Mouse (Mus musculus) 3T3-L1 (cell line): Measurements from ENCODE around the gene Fgr.

Source experiments
- DNase-seq: peaks from one replicate; pipeline ENCODE4 v3.0.0-alpha.2; 2015; ENCODE audit warnings: low read depth, low spot score

Fgr gene

GRCm38 (mm10) chr4:133014896-133015709 is 41.2 kb downstream of the Fgr start:
- peak; percentile 59 for DNase-seq

GRCm38 (mm10) chr4:133015710-133016651 is 42.1 kb downstream of the Fgr start:
- peak; percentile 55 for DNase-seq

GRCm38 (mm10) chr4:133016677-133017415 is 43.0 kb downstream of the Fgr start:
- DNase-seq, result peak; percentile 63

GRCm38 (mm10) chr4:133017597-133018262 is 43.8 kb downstream of the Fgr start:
- peak; percentile 49 for DNase-seq

GRCm38 (mm10) chr4:133018263-133018798 is 44.4 kb downstream of the Fgr start:
- no peak for DNase-seq

- DNase-seq, result no peak
Measured at GRCm38 (mm10) chr4:133020721-133021120, 46.8 kb downstream of the Fgr start.

- DNase-seq, result no peak
Measured at GRCm38 (mm10) chr4:133021181-133021671, 47.3 kb downstream of the Fgr start.

GRCm38 (mm10) chr4:133022217-133022616 is 48.3 kb downstream of the Fgr start:
- no peak for DNase-seq

- DNase-seq, result no peak
Measured at GRCm38 (mm10) chr4:133022954-133023635, 49.2 kb downstream of the Fgr start.

- no peak for DNase-seq
Measured at GRCm38 (mm10) chr4:133023636-133024035, 49.7 kb downstream of the Fgr start.

GRCm38 (mm10) chr4:133024404-133024803 is 50.5 kb downstream of the Fgr start:
- DNase-seq, result peak; percentile 49

GRCm38 (mm10) chr4:133024969-133025685 is 51.2 kb downstream of the Fgr start:
- DNase-seq, result peak; percentile 77

GRCm38 (mm10) chr4:133026272-133026671 is 52.4 kb downstream of the Fgr start:
- no peak for DNase-seq

- no peak for DNase-seq
Measured at GRCm38 (mm10) chr4:133026826-133027375, 53.0 kb downstream of the Fgr start.

- no peak for DNase-seq
Measured at GRCm38 (mm10) chr4:133027721-133028120, 53.8 kb downstream of the Fgr start.

GRCm38 (mm10) chr4:133028193-133028592 is 54.3 kb downstream of the Fgr start:
- DNase-seq, result no peak

- no peak for DNase-seq
Measured at GRCm38 (mm10) chr4:133028875-133029274, 55.0 kb downstream of the Fgr start.

GRCm38 (mm10) chr4:133032410-133033095 is 58.7 kb downstream of the Fgr start:
- DNase-seq, result no peak

- no peak for DNase-seq
Measured at GRCm38 (mm10) chr4:133034478-133034877, 60.6 kb downstream of the Fgr start.
